Mouse (Mus musculus) hindbrain, embryonic 11.5 days (tissue): ENCODE measurements at regions not wholly inside any gene's neighbourhood (a gene's known extent, or its start where the extent isn't known, plus 50 kb on each side); places are given as distances from the start of the nearest gene placed in this dataset.

Experiments
- ATAC-seq: fragments of 200-750 bp; cut with Nextera tagmentation; 2 replicates; pipeline ENCODE4 v1.8.0; 2017; ENCODE audit warnings: mild to moderate bottlenecking, moderate TSS enrichment, moderate library complexity; ENCODE audit not compliant: low FRiP score
- DNase-seq: peaks from one replicate; pipeline ENCODE4 v3.0.0-alpha.2; 2015; ENCODE audit warnings: low spot score
- H3K27ac ChIP-seq: fragments of 300-500 bp; sonication (generic); 2 replicates; pipeline ENCODE4 v1.5.1; 2014; ENCODE audit warnings: mild to moderate bottlenecking, low read depth, low read length
- H3K27me3 ChIP-seq: fragments of 300-500 bp; sonication (generic); 2 replicates; pipeline ENCODE4 v1.6.1; 2014; ENCODE audit warnings: mild to moderate bottlenecking, low read length, moderate library complexity, mixed read lengths; ENCODE audit not compliant: control insufficient read depth, insufficient read depth
- H3K36me3 ChIP-seq: fragments of 300-500 bp; sonication (generic); 2 replicates; pipeline ENCODE4 v1.6.1; 2014; ENCODE audit warnings: mild to moderate bottlenecking, low read length, moderate library complexity, mixed read lengths; ENCODE audit not compliant: control insufficient read depth, insufficient read depth
- H3K4me1 ChIP-seq: fragments of 300-500 bp; sonication (generic); replicated peaks from 2 replicates; pipeline ENCODE4 v1.6.1; 2014; ENCODE audit warnings: low read length, mixed read lengths; ENCODE audit not compliant: control insufficient read depth, insufficient read depth
- H3K4me2 ChIP-seq: fragments of 300-500 bp; sonication (generic); replicated peaks from 2 replicates; pipeline ENCODE4 v1.6.1; 2014; ENCODE audit warnings: mild to moderate bottlenecking, low read depth, low read length
- H3K4me3 ChIP-seq: fragments of 300-500 bp; sonication (generic); 2 replicates; pipeline ENCODE4 v1.5.1; 2014; ENCODE audit warnings: low read depth, low read length
- H3K9ac ChIP-seq: fragments of 300-500 bp; sonication (generic); 2 replicates; pipeline ENCODE4 v1.6.1; 2014; ENCODE audit warnings: low read depth, low read length
- H3K9me3 ChIP-seq: fragments of 300-500 bp; sonication (generic); 2 replicates; pipeline ENCODE4 v1.6.1; 2016; ENCODE audit warnings: low read length; ENCODE audit not compliant: control insufficient read depth
- WGBS: fragments of 180-500 bp; shearing (Covaris S2); extraction: QIAGEN DNeasy Blood & Tissue Kit; methylation state at CpG from one replicate; pipeline ENCODE4 v1.1.7; 2014; 5-methylcytosine and 5-hydroxymethylcytosine counted together

DNA sequence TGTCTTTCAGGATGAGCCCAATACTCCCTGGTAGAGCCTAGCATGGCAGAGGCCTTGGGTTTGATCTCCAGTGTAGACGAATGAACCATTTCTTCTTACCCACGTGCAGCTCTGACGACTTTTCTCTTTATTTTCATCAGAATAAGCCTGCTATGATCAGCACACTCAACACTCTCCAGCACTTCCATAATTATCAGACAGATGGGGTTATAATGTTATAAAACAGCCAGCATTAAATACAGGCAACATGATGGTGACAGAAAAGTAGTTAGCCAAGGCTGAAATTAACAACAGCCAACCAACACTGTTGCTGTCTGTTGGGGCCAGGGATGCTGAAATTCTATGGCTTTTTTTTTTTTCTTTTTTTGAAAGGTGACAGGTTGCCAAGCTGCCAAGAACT lies 67.7 kb upstream of the Mkln1 start:
- Histone ChIP-seq H3K9ac (no peak overlapping the region), H3K4me3 (no peak overlapping the region), H3K27ac (no peak overlapping the region), H3K9me3 (no peaks in the 10 kb centered on the region), H3K4me2 (no peak overlapping the region), H3K4me1 (no peaks in the 10 kb centered on the region), H3K36me3 (no peaks in the 10 kb centered on the region), H3K27me3 (no peaks in the 10 kb centered on the region)
- 85% methylated on average over 3 of the region's 3 CpGs for WGBS
- DNase-seq (no peak), ATAC-seq (no peak)

DNA sequence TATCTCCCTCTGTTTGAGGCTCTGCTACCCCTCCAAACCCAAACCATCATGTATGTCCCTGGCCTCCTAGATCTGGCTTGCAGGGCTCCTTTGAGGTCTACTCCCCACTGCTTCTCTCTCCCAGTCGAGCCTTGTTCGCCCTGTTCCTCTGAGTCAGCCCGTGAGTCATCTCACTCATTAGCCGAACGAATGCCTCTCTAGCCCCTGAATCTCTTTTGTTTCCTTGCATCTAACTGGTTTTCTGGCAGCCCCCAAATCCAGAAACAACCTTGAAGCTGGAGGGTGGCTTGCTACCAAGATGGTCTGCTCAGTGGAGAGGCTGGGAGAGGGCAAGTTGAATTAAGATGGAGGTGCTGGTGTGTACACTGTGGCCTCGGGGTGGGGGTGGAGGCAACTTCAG lies 66.3 kb upstream of the Mkln1 start:
- Histone ChIP-seq H3K4me2 (no peak overlapping the region), H3K27ac (no peak overlapping the region), H3K27me3 (no peaks in the 10 kb centered on the region), H3K36me3 (no peaks in the 10 kb centered on the region), H3K4me1 (no peaks in the 10 kb centered on the region), H3K4me3 (no peak overlapping the region), H3K9me3 (no peaks in the 10 kb centered on the region), H3K9ac (no peak overlapping the region)
- ATAC-seq (no peak), DNase-seq (no peak)
- WGBS: 85% methylated on average over 6 of the region's 6 CpGs

DNA sequence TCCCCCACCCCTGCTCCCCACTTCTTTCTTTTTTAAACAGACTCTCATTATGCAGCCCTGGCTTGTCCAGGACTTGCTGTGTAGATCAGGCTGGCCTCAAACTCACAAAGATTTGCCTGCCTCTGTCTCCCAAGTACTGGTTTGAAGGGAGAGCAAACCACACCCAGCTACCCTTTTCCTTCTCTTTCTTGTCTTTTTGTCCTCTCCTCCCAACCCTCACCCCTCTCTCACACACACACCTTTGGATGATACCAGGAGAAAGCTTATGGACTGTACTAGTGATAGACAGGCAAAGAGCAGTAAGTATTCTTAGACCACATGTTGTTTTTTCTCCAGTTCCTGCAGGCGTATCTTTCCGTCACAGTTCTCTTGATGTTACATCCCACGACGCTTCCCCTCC lies 65.8 kb upstream of the Mkln1 start:
- 68% methylated on average over 4 of the region's 4 CpGs for WGBS
- Histone ChIP-seq H3K36me3 (no peaks in the 10 kb centered on the region), H3K4me3 (no peak overlapping the region), H3K9me3 (no peaks in the 10 kb centered on the region), H3K4me2 (no peak overlapping the region), H3K9ac (no peak overlapping the region), H3K27me3 (no peaks in the 10 kb centered on the region), H3K4me1 (no peaks in the 10 kb centered on the region), H3K27ac (no peak overlapping the region)
- ATAC-seq (no peak), DNase-seq (no peak)

DNA sequence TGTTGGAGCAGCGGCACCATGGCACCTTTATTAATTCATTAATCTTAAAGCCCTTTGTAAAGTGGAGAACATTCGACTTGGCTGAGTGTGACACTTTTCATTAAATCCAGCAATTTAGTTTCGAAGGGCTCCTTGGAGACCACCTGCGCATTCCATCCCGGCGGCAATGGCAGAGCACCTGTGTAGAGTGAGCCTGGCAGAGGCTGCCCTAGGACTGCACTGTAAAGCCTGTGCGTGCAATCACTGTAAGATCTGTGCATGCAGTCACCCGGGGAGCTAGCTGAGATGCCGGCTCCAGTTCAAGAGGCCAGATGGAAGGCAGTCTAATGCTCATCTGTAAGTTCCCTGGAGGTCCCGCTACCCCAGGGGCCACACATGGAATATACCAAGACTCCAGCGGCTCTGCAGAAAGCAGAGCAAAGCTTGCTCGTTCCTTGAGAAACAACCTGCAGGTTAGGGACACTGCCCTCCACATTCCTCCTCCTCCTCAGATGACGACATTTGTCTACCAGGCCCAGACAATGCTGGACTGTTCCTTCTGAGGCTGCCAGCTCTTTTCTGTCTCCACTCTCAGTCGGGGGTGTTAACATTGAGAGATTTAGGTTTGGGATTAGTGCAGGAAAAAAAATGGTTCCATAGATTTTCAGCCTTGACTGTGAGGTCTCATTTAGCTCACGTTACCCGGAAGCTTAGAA lies 65.2 kb upstream of the Mkln1 start:
- no peak for ATAC-seq
- Histone ChIP-seq H3K36me3 (no peaks in the 10 kb centered on the region), H3K9ac (no peak overlapping the region), H3K27me3 (no peaks in the 10 kb centered on the region), H3K4me3 (no peak overlapping the region), H3K4me1 (no peaks in the 10 kb centered on the region), H3K4me2 (no peak overlapping the region), H3K9me3 (no peaks in the 10 kb centered on the region), H3K27ac (no peak overlapping the region)
- WGBS: 78% methylated on average over 16 of the region's 16 CpGs
- DNase-seq: no peak

DNA sequence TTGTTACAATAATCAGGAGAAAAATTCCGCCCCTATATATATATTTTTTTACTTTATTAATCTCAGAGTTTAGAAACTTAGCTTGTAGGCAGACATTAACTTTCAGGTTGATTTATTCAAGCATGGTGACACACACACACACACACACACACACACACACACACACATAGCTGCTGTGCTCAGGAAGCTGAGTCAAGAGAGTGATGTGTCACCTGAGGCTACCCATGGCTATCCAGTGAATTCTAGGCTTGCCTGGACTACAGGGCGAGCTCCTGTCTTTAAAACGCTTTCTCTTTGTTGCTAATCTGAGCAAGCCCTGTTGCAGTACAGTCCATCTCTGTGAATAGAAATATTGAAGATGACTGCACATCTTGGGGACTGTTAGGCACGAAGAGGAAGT lies 64.4 kb upstream of the Mkln1 start:
- DNase-seq (no peak), ATAC-seq (no peak)
- H3K27me3 ChIP-seq: no peaks in the 10 kb centered on the region
- WGBS: 90% methylated on average over 4 of the region's 4 CpGs
- H3K4me2 ChIP-seq: no peak overlapping the region
- H3K9ac ChIP-seq: no peak overlapping the region
- no peaks in the 10 kb centered on the region for H3K9me3 ChIP-seq
- no peaks in the 10 kb centered on the region for H3K36me3 ChIP-seq
- H3K4me1 ChIP-seq: no peaks in the 10 kb centered on the region
- H3K4me3 ChIP-seq: no peak overlapping the region
- H3K27ac ChIP-seq: no peak overlapping the region

DNA sequence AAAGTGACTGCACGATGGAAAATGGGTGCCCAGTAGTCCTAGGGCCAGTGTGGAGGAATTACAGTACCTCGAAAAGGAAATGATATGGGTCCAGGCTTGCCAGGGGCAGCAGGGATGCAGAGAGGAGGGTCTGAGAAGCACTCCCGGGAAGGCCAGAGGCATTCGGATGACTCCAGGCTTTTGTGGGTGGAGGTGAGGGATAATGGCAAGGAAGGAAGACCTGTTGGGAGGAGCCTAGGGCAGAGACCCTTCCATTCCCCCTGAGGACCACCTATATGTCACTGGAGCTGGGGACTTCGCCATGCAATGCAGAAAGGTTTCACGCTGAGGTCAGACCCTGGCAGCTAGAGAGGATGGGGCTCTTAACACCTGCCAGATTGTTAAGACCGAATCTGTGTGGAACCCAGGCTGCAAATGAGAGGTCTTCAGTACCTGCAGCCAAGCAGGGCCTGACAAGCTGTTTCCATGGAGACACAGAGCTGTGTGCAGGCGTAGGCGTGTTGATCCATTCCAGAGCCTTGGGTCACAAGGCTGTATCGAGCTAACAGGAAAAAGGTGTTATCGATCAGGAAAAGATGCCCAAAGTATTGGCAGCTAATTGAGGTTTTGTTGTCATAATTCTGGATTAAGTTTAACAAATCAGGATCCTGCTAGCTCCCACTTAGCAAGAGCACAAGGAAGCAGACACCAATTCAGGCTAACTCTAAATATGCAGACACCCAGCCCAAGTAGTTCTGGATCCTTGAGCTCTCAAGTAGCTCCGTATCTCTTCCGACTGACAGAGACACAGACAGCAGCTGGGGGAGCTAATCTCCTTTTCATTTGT lies 59.2 kb upstream of the Mkln1 start:
- no peak for DNase-seq

DNA sequence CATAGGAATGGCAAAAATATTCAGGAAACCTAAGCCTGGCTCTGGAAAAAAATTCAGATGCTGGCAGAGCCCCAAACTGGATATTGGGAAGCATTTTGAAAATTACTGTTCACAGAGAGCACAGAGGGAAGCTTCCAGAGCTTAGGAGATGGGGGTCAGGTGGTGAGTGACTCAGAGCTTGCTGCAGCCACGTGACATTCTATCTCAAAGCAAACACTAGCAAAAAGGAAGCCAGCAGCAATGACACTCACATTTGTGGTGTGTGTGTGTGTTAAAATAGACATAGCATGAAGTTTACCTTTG lies 58.6 kb upstream of the Mkln1 start:
- Histone ChIP-seq H3K9me3 (no peaks in the 10 kb centered on the region), H3K4me1 (no peaks in the 10 kb centered on the region), H3K9ac (no peak overlapping the region), H3K27me3 (no peaks in the 10 kb centered on the region), H3K4me3 (no peak overlapping the region), H3K4me2 (no peak overlapping the region), H3K27ac (no peak overlapping the region), H3K36me3 (no peaks in the 10 kb centered on the region)
- DNase-seq: no peak
- ATAC-seq: no peak
- WGBS: 52% methylated on average over 1 of the region's 1 CpGs

More for the DNA sequence above, 59.2 kb upstream of the Mkln1 start:
- H3K27ac ChIP-seq: no peak overlapping the region
- no peaks in the 10 kb centered on the region for H3K27me3 ChIP-seq
- no peak for ATAC-seq
- no peaks in the 10 kb centered on the region for H3K36me3 ChIP-seq
- H3K4me2 ChIP-seq: no peak overlapping the region
- H3K4me1 ChIP-seq: no peaks in the 10 kb centered on the region
- H3K9me3 ChIP-seq: no peaks in the 10 kb centered on the region
- no peak overlapping the region for H3K9ac ChIP-seq
- no peak overlapping the region for H3K4me3 ChIP-seq
- 67% methylated on average over 13 of the region's 13 CpGs for WGBS

DNA sequence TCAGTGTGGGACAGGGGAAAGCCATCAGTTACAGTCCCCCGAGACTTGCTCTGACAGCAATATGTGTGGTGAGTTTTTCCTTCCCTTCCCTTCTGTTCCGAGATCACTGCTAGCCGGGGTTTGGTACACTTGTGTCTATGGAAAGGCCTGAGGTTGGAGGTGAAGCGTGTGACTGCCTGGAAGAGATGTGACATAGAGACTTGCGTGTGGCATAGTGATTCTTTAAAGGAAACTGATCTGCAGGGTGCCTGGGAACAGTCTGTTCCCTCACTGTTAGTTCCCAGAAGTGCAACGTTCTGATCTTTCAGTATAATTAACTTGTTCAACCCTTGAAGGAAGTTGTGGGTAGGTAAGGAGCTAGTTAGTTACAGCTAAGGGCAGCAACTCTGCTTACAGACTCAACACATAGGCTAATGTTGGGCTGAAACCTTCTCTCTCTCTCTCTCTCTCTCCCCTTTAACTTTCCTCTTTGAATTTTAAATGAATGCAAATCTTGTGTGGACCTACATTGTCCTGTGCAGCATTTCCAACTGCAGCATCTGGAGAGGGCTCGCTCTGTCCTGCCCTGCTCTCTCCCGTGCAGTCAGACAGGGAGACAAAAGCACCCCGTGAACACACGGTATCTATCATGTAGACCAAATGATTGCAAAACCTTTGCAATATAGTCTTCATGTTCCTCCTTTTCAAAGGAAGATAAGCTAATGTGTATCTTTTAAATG lies 53.0 kb upstream of the Mkln1 start:
- Histone ChIP-seq H3K27me3 (no peaks in the 10 kb centered on the region), H3K9me3 (no peaks in the 10 kb centered on the region), H3K4me2 (no peak overlapping the region), H3K36me3 (no peaks in the 10 kb centered on the region), H3K9ac (no peak overlapping the region), H3K4me3 (no peak overlapping the region), H3K4me1 (no peaks in the 10 kb centered on the region), H3K27ac (no peak overlapping the region)
- WGBS: 42% methylated on average over 10 of the region's 10 CpGs
- ATAC-seq (no peak), DNase-seq (peak; percentile 20)
